Mouse (Mus musculus) small intestine, adult 2 months (tissue): ENCODE results near the gene Mmrn2.

Experiments used
- CTCF ChIP-seq: fragments of 200-500 bp; IDR thresholded peaks from 2 replicates; pipeline ENCODE4 v1.5.1; 2012; ENCODE audit warnings: low read depth, mild to moderate bottlenecking, control low read depth, inconsistent platforms, low read length, moderate library complexity, mixed read lengths; ENCODE audit not compliant: insufficient replicate concordance, insufficient read length; ENCODE audit errors: extremely low read depth
- POLR2A ChIP-seq: fragments of 200-500 bp; IDR thresholded peaks from 2 replicates; pipeline ENCODE4 v1.6.1; 2012; ENCODE audit warnings: low read depth, mild to moderate bottlenecking, control low read depth, inconsistent platforms, low read length, moderate library complexity

DNA sequence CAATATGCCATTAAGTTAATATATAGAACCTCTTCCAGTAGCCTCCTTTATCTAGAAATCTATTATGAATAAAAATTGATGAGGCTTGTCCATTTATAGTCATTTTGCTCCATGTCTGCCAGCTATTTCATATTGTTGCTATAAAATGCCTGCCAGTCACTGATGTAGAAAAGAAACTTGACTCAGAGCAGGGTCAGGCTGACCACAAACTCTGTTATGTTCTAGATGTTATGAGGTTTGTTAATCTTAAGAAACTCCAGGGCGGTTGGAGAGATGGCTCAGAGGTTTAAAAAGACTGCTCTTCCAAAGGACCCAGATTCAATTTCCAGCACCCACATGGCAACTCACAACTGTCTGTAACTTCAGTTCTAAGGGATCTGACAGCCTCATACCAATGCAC, 45.8 kb downstream of the Mmrn2 start:
- TF ChIP-seq POLR2A (no peak), CTCF (no peak)
